Mouse (Mus musculus) c-Kit-positive CD71-positive TER-119-negative erythroid progenitor cells, embryonic 14.5 days (primary cell): ENCODE measurements around the gene Crybg2.

ENCODE experiments used
- DNase-seq: peaks from one replicate; pipeline ENCODE4 v3.0.0-alpha.2; 2013; ENCODE audit warnings: low read depth

Crybg2 gene

GRCm38 (mm10) chr4:134060135-134060865 lies at the start of gene Crybg2:
Gene Crybg2, plus strand, starts transcription at chr4:134060815.
- DNase-seq, result no peak

- DNase-seq, result no peak
These were observed 48.9 kb upstream of the Crybg2 start for GRCm38 (mm10) chr4:134011450-134012414.

- DNase-seq, result no peak
These were observed 47.6 kb upstream of the Crybg2 start for GRCm38 (mm10) chr4:134012858-134013528.

GRCm38 (mm10) chr4:134016208-134016607 lies 44.4 kb upstream of the Crybg2 start:
- DNase-seq, result no peak

GRCm38 (mm10) chr4:134016767-134017166 lies 43.8 kb upstream of the Crybg2 start:
- DNase-seq, result no peak

- no peak for DNase-seq
These were observed 43.3 kb upstream of the Crybg2 start for GRCm38 (mm10) chr4:134017201-134017865.

GRCm38 (mm10) chr4:134018038-134018778 lies 42.4 kb upstream of the Crybg2 start:
- no peak for DNase-seq

GRCm38 (mm10) chr4:134018779-134019145 lies 41.9 kb upstream of the Crybg2 start, which contains the start of gene Lin28a:
Gene Lin28a, minus strand, starts transcription at chr4:134018841.
- no peak for DNase-seq

- DNase-seq, result no peak
These were observed 41.4 kb upstream of the Crybg2 start for GRCm38 (mm10) chr4:134019210-134019609.

GRCm38 (mm10) chr4:134019641-134020351 lies 40.8 kb upstream of the Crybg2 start:
- no peak for DNase-seq

- DNase-seq, result peak; percentile 56
These were observed 40.0 kb upstream of the Crybg2 start for GRCm38 (mm10) chr4:134020621-134021020.

GRCm38 (mm10) chr4:134025802-134026201 lies 34.8 kb upstream of the Crybg2 start:
- no peak for DNase-seq

GRCm38 (mm10) chr4:134035953-134036352 lies 24.7 kb upstream of the Crybg2 start:
- DNase-seq, result peak; percentile 48

- DNase-seq, result no peak
These were observed 19.1 kb upstream of the Crybg2 start for GRCm38 (mm10) chr4:134041317-134042123.

- DNase-seq, result no peak
These were observed 17.6 kb upstream of the Crybg2 start for GRCm38 (mm10) chr4:134043041-134043440.

- no peak for DNase-seq
These were observed 13.0 kb upstream of the Crybg2 start for GRCm38 (mm10) chr4:134047648-134048047.

GRCm38 (mm10) chr4:134051912-134052311 lies 8.7 kb upstream of the Crybg2 start:
- DNase-seq, result no peak

- no peak for DNase-seq
These were observed 8.1 kb upstream of the Crybg2 start for GRCm38 (mm10) chr4:134052560-134052959.

- DNase-seq, result no peak
These were observed 7.1 kb upstream of the Crybg2 start, which contains the start of gene Zfp683 for GRCm38 (mm10) chr4:134053538-134053937. Gene Zfp683, plus strand, starts transcription at chr4:134053838.
